In the genomic region with DNA sequence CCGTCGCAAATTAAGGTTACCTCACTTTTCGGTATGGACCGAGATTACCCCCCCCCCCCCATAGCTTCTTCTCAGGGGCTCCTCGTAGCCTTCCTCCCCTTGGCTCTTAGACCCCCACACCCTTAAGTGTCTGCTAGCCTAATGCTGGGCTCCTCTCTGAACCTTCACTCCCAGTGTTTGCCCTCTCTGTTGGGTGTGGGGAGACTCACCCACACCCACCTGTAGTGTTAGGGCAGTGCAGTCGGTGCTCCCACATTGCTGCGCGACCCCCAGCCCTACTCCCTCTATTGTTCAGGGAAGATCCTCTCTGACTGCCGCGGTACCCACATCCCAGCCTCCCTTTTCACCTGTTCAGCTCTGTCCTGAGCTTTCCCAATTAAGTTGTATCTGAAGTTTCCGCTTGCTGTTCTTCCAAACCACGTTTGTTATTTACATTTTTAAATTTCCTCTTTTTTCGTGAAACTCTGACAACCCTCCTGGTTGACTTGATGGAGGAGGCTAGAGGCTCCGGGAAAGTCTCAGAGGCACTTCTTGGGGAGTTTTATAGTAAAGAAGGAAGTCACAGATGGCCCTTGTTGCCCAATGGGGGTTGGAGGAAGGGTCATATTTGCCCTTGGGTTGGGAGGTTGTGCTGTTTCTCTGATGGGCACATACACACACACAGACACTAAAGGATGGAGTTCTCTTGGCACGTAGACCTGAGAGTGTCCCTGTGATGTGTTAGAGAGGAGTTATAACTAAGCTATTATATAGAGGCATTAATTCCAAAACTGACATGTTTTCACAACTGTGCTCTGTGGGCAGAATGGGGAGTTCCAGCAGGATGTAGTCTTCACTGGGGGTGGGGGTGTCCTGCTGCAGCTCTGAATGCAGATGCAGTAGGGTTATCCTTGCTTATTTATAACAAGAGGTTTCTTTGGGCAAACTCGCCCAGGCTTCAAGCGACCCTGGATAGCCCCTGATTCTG, we compare ENCODE assay signal across 8 mouse cellular contexts. TPM values are rescaled to one million over a fixed set of nuclear protein-coding genes. Genes with fewer than 3 reads are reported as not detected.
DNase-seq lines count a peak whose midpoint lies in the region; ATAC-seq and TF ChIP-seq lines count a peak whose summit lies in the region.

No protein-coding gene starts in this region.

- H3K4me2 ChIP-seq in heart, embryonic 14.5 days (ENCODE audit: low read length): peak overlapping the region; percentile 87
- peak overlapping the region; percentile 75 for H3K4me2 ChIP-seq in heart, embryonic 16.5 days (ENCODE audit: low read depth, low read length)

- H3K4me1 ChIP-seq in heart, embryonic 14.5 days (ENCODE audit: control insufficient read depth in 2 of 2, insufficient read depth in 2 of 2, low read length in 2 of 2): peaks cover 21 to 38% of the 10 kb centered on the region in 2 experiments
- H3K4me1 ChIP-seq in ES-E14 (ENCODE audit: control insufficient read depth in 2 of 2, insufficient read depth in 2 of 2, low read length in 2 of 2, poor library complexity in 1 of 2): peaks cover 2% of the 10 kb centered on the region in 2 experiments; a peak in 2 of 4 replicates
- H3K4me1 ChIP-seq in heart, embryonic 16.5 days (ENCODE audit: control insufficient read depth, insufficient read depth, low read length): peaks cover 37% of the 10 kb centered on the region

- H3K9ac ChIP-seq in heart, embryonic 14.5 days (ENCODE audit: low read length): peak overlapping the region; percentile 85
- peak overlapping the region; percentile 96 for H3K9ac ChIP-seq in ES-E14 (ENCODE audit: insufficient read depth, low read depth, low read length, poor library complexity, severe bottlenecking)
- H3K9ac ChIP-seq in heart, embryonic 16.5 days (ENCODE audit: low read length): peak overlapping the region; percentile 86

- H3K27ac ChIP-seq in heart, embryonic 14.5 days (replicated peaks in 1 of 2; ENCODE audit: control insufficient read depth in 1 of 2, insufficient read depth in 1 of 2, low read depth in 2 of 2, low read length in 2 of 2): no peak overlapping the region
- H3K27ac ChIP-seq in ES-E14 (ENCODE audit: insufficient read depth, low read depth, low read length, poor library complexity, severe bottlenecking): no peak overlapping the region
- no peak overlapping the region for H3K27ac ChIP-seq in heart, embryonic 16.5 days (ENCODE audit: low read length)

- in situ Hi-C loops in ES-E14 (cut with MboI; ENCODE audit: low sequenced_read_pairs in 2 of 2, unreplicated experiment in 2 of 2): no loop called here

- no peak for DNase-seq in heart, adult 18-20 months
- DNase-seq in ES-E14 (ENCODE audit: low read depth, low spot score): no peak
- peak; percentile 8 for DNase-seq in lung, postnatal 10 days
- peak; percentile 9 for DNase-seq in thymus, postnatal 25 days
- no peak for DNase-seq in ovary, adult 18-20 months (ENCODE audit: low spot score)
- DNase-seq in cerebellum, adult 8-10 months: no peak

- no peaks in the 10 kb centered on the region for H3K9me3 ChIP-seq in heart, embryonic 14.5 days (ENCODE audit: control insufficient read depth, low read length)
- H3K9me3 ChIP-seq in ES-E14 (ENCODE audit: control insufficient read depth, insufficient read depth, low read depth, low read length): no peaks in the 10 kb centered on the region
- H3K9me3 ChIP-seq in heart, embryonic 16.5 days (replicated peaks; ENCODE audit: control insufficient read depth, low read length): no peaks in the 10 kb centered on the region

- WGBS in heart, embryonic 14.5 days: 26% methylated on average over 17 of the region's 17 CpGs
- 22% methylated on average over 17 of the region's 17 CpGs for WGBS in heart, embryonic 16.5 days

- H3K36me3 ChIP-seq in heart, embryonic 14.5 days (ENCODE audit: control insufficient read depth, insufficient read depth, low read length): no peaks in the 10 kb centered on the region
- no peaks in the 10 kb centered on the region for H3K36me3 ChIP-seq in ES-E14 (ENCODE audit: control insufficient read depth, insufficient read depth, low read length, poor library complexity, severe bottlenecking)
- no peaks in the 10 kb centered on the region for H3K36me3 ChIP-seq in heart, embryonic 16.5 days (ENCODE audit: control insufficient read depth, insufficient read depth)

- no peaks in the 10 kb centered on the region for H3K27me3 ChIP-seq in heart, embryonic 14.5 days (ENCODE audit: control insufficient read depth, insufficient read depth, low read length)
- no peaks in the 10 kb centered on the region for H3K27me3 ChIP-seq in heart, embryonic 16.5 days (ENCODE audit: control insufficient read depth, insufficient read depth, low read length)

- peak overlapping the region; percentile 90 for H3K4me3 ChIP-seq in heart, embryonic 14.5 days (ENCODE audit: control insufficient read depth in 1 of 2, insufficient read depth in 1 of 2, low read depth in 1 of 2, low read length in 2 of 2)
- H3K4me3 ChIP-seq in ES-E14 (ENCODE audit: insufficient read depth in 1 of 2, low read depth in 1 of 2, low read length in 2 of 2, poor library complexity in 1 of 2, severe bottlenecking in 1 of 2): peak overlapping the region; percentile 93 to 98
- peak overlapping the region; percentile 80 for H3K4me3 ChIP-seq in heart, embryonic 16.5 days (ENCODE audit: low read length)

- no peak for ATAC-seq in heart, embryonic 14.5 days (ENCODE audit: insufficient number of reproducible peaks, insufficient read depth, low FRiP score, low read depth)
- no peak for ATAC-seq in heart, embryonic 16.5 days (replicated peaks; ENCODE audit: extremely low read depth, insufficient read depth, low FRiP score)

TF ChIP-seq in ES-E14, 5 proteins besides CTCF, POLR2A, EP300 and RAD21:
- no peak for TF ChIP-seq HCFC1 (IDR thresholded peaks at IDR 0.05; ENCODE audit: borderline replicate concordance, insufficient read depth, low read length)
- no peak for TF ChIP-seq MAFK (IDR thresholded peaks at IDR 0.05; ENCODE audit: insufficient read depth, low read depth, low read length)
- no peak for TF ChIP-seq ZC3H11A (IDR thresholded peaks at IDR 0.05; ENCODE audit: borderline replicate concordance, low read depth, low read length)

RNA-seq across cellular contexts. Expression of a gene that starts 1.1 kb away (rescaled TPM):
- polyA plus RNA-seq in heart, embryonic 14.5 days (2014; fragmentation: Nextera tagmentation; extraction: Ambion mirVana): 15.4 and 16.3 TPM in 2 replicates
- total RNA-seq in heart, adult 18-20 months (2021): 1 to 10 TPM; 6.0 to 8.5 TPM
- total RNA-seq in ES-E14 (2012; rRNA removed): 21.8 and 33.2 TPM in 2 replicates
- polyA plus RNA-seq in heart, embryonic 16.5 days (2015; fragmentation: Nextera tagmentation; extraction: Ambion mirVana): 13.2 and 15.0 TPM in 2 replicates

RNA-seq across cellular contexts. Expression of a gene that starts 52.5 kb away (rescaled TPM):
- polyA plus RNA-seq in heart, embryonic 14.5 days (2014; fragmentation: Nextera tagmentation; extraction: Ambion mirVana): 3.3 and 4.3 TPM in 2 replicates
- total RNA-seq in heart, adult 18-20 months (2021): 10 to 100 TPM; 12.5 to 14.4 TPM
- total RNA-seq in ES-E14 (2012; rRNA removed): 0.58 and 0.74 TPM in 2 replicates
- polyA plus RNA-seq in heart, embryonic 16.5 days (2015; fragmentation: Nextera tagmentation; extraction: Ambion mirVana): 4.6 and 5.6 TPM in 2 replicates

RNA-seq across cellular contexts. Expression of a gene that starts 59.8 kb away (rescaled TPM):
- 0.27 and 0.53 TPM in 2 replicates for polyA plus RNA-seq in heart, embryonic 14.5 days (2014; fragmentation: Nextera tagmentation; extraction: Ambion mirVana)
- 1 to 10 TPM; 3.1 to 7.9 TPM for total RNA-seq in heart, adult 18-20 months (2021)
- total RNA-seq in ES-E14 (2012; rRNA removed): 0.18 TPM in 1 of 2 replicates, not detected in the other
- 0.38 and 0.41 TPM in 2 replicates for polyA plus RNA-seq in heart, embryonic 16.5 days (2015; fragmentation: Nextera tagmentation; extraction: Ambion mirVana)

Comparison
In these comparisons a context has a peak if more than half of its experiments do, and no peak if none do; other contexts are left out.
1. DNase-seq: peak in lung, postnatal 10 days (single experiment) and thymus, postnatal 25 days (single experiment); none in heart, adult 18-20 months (0 of 2), ES-E14 (single experiment), ovary, adult 18-20 months (single experiment) and cerebellum, adult 8-10 months (single experiment).
2. Peak in every context shown above with its lines, with median percentiles within 50 percentile points of each other: H3K4me3 ChIP-seq and H3K9ac ChIP-seq.